Mouse (Mus musculus): ENCODE measurements around the gene Lkaaear1.

- TF ChIP-seq GATA1 (IDR thresholded peaks at IDR 0.05; ENCODE audit: low read depth, low read length): no peak
- TF ChIP-seq KAT2A (conservative IDR thresholded peaks at IDR 0.05; ENCODE audit: low read depth, low read length): no peak
- no peak for TF ChIP-seq TBP (IDR thresholded peaks at IDR 0.05; ENCODE audit: low read depth, low read length)
- no peak for TF ChIP-seq USF2 (IDR thresholded peaks at IDR 0.05; ENCODE audit: borderline replicate concordance in 1 of 2, insufficient read depth in 1 of 2, low read depth in 1 of 2, low read length in 2 of 2)
- no peak for TF ChIP-seq POLR2A (IDR thresholded peaks at IDR 0.05; ENCODE audit: control insufficient read depth in 1 of 2, insufficient read depth in 1 of 2, low read depth in 1 of 2, low read length in 2 of 2, poor library complexity in 1 of 2)
- no peak for TF ChIP-seq ZMIZ1 (IDR thresholded peaks at IDR 0.05; ENCODE audit: low read depth, low read length)
- no peak for TF ChIP-seq CTCF (IDR thresholded peaks at IDR 0.05 in 2 of 3, conservative IDR thresholded peaks at IDR 0.05 in 1 of 3; ENCODE audit: control insufficient read depth in 1 of 3, insufficient read depth in 1 of 3, low read depth in 2 of 3, low read length in 3 of 3, poor library complexity in 1 of 3, severe bottlenecking in 1 of 3)
- TF ChIP-seq TAL1 (IDR thresholded peaks at IDR 0.05; ENCODE audit: low read length): no peak
- TF ChIP-seq CHD1 (IDR thresholded peaks at IDR 0.05; ENCODE audit: low read depth, low read length): no peak
- no peak for TF ChIP-seq ELF1 (IDR thresholded peaks at IDR 0.05; ENCODE audit: low read depth, low read length)
Measured at GRCm38 (mm10) chr2:181683381-181683780, 14.9 kb downstream of the Lkaaear1 start.

Data from MEL (cell line).